Mouse (Mus musculus): Measurements from ENCODE around the gene Prrt4. TPM values are rescaled to one million over a fixed set of nuclear protein-coding genes. Genes with fewer than 3 reads are reported as not detected.

The Prrt4 gene
- polyA plus RNA-seq, 1 experiment from 2014 or later = 6.1 TPM

DNA sequence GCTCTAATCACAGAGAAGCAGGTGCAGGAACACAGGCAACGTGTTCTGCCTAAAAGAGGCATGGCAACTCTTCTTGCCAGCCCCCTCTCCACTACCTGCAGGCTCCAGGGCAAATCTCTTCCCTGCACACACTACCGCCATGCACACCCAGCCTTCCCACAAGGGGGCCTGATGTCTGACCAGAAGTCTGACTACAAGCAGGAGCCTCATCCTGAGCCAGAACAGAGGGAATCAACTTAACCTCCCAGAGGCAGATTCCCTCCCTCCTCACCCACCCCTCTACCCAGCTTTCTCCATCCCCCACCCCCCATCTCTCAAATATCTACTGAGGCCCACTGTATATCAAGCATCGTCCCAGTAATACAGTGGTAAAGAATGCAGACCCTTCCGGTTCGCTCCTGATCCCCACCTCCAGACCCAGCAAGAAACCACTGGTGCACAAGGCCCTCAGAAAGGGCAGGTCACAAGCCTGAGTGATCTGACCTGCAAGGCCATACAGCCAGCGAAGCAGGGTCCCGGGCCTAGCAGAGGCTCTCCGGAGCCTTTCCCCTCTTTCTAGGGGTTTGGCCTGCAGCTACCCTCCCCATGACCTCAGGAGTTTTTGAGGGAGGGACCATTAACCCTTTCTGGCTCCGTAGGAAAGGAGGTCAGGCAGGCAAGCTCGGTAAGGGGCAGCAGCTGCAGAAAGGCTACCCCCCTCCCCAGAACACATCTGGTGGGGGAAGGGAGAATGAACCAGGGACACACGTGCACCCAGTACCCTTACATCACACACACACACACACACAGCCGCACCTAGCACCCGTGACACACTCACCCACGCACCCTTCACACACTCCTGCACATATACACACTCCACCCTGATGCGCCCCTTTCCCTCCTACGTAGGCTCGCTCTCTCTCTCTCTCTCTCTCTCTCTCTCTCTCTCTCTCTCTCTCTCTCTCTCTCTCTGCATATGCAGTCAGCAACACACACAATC lies 1.2 kb downstream of the Prrt4 start:
- Histone ChIP-seq H3K36me3 (ENCODE audit: control insufficient read depth, insufficient read depth) (no peaks in the 10 kb centered on the region), H3K27me3 (replicated peaks; ENCODE audit: control insufficient read depth, insufficient read depth, low read length) (peaks cover 18% of the 10 kb centered on the region; the same call in 1 of the 2 replicates), H3K4me3 (replicated peaks; ENCODE audit: low read length) (peak overlapping the region; percentile 64), H3K9ac (replicated peaks; ENCODE audit: low read depth, low read length) (peak overlapping the region; percentile 86), H3K27ac (ENCODE audit: low read length) (no peak overlapping the region; the same call in 1 of the 2 replicates), H3K4me1 (replicated peaks; ENCODE audit: control insufficient read depth, insufficient read depth, low read length) (peaks cover 12% of the 10 kb centered on the region), H3K9me3 (ENCODE audit: control insufficient read depth, low read length) (no peaks in the 10 kb centered on the region), H3K4me2 (ENCODE audit: low read length) (peak overlapping the region; percentile 82)
- WGBS = 17% methylated on average over 16 of the region's 17 CpGs
- ATAC-seq = peak; percentile 65

DNA sequence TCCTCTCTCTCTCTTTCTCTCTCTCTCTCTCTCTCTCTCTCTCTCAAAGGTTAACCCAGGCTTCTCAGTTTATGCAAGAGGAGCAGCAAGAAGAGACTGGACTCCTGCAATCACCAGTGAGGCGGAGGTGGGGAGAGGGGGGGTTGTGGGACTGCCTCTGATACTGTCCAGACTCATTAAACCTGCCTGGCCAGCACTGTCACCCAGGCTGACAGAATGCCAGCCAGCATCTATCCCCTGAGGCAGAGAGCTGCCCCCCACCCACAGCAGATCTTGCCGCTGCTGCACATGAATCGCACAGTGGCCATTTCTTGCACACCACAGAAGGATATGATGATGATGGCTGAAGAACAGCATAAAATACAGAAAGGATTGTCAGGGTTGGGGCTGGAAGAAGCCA lies 4.3 kb downstream of the Prrt4 start:
- Histone ChIP-seq H3K4me2 (ENCODE audit: low read length) (no peak overlapping the region), H3K4me3 (replicated peaks; ENCODE audit: low read length) (no peak overlapping the region), H3K27ac (ENCODE audit: low read length) (no peak overlapping the region), H3K4me1 (replicated peaks; ENCODE audit: control insufficient read depth, insufficient read depth, low read length) (peaks cover 25% of the 10 kb centered on the region), H3K36me3 (ENCODE audit: control insufficient read depth, insufficient read depth) (no peaks in the 10 kb centered on the region), H3K9me3 (ENCODE audit: control insufficient read depth, low read length) (no peaks in the 10 kb centered on the region), H3K27me3 (replicated peaks; ENCODE audit: control insufficient read depth, insufficient read depth, low read length) (peaks cover 34% of the 10 kb centered on the region), H3K9ac (replicated peaks; ENCODE audit: low read depth, low read length) (no peak overlapping the region)
- ATAC-seq = no peak
- WGBS = 74% methylated on average over 3 of the region's 3 CpGs

DNA sequence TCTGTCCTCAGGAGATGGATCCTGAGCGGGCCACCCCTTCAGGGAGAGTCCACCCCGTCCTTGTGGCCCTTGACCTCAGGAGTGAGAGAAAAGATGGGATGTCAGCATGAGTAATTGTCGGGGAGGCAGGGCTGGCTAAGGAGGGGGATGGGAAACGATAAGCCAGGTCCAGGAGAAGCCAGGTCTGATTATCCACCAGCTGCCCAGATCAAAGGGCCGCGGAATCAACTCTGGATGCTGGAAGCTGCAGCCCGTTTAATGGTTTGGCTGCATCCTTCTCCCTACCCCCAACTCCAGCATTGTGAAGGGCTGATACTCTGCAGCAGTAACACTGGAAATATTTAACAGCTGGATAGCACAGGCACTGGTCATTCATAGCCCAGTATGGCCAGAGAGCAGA lies 5.0 kb downstream of the Prrt4 start:
- ATAC-seq = no peak
- Histone ChIP-seq H3K4me3 (replicated peaks; ENCODE audit: low read length) (no peak overlapping the region), H3K36me3 (ENCODE audit: control insufficient read depth, insufficient read depth) (no peaks in the 10 kb centered on the region), H3K4me2 (ENCODE audit: low read length) (no peak overlapping the region), H3K9ac (replicated peaks; ENCODE audit: low read depth, low read length) (no peak overlapping the region), H3K4me1 (replicated peaks; ENCODE audit: control insufficient read depth, insufficient read depth, low read length) (peaks cover 25% of the 10 kb centered on the region), H3K27ac (ENCODE audit: low read length) (no peak overlapping the region), H3K27me3 (replicated peaks; ENCODE audit: control insufficient read depth, insufficient read depth, low read length) (peaks cover 42% of the 10 kb centered on the region), H3K9me3 (ENCODE audit: control insufficient read depth, low read length) (no peaks in the 10 kb centered on the region)
- 29% methylated on average over 7 of the region's 7 CpGs for WGBS

DNA sequence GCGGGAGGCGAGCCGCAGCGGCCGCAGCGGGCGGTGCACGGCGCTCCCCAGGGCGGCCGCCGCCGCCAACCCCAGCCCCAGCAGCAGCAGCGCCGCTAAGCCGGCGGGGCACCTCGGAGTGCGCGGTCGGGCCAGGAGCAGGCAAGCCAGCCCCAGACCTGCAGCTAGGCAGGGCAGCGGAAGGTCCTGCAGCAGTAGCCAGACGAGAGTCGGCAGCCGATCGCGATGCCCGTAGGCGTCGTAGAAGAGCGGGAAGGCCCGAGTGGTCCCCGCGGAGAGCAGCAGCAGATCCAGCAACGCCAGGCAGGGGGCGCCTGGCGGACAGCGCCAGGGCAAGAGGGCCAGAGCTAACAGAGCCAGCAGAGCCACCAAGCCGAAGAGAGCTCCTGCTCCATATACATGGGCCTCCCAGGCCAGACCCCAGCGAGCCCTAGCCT lies 8.4 kb downstream of the Prrt4 start:
- peaks cover 51% of the 10 kb centered on the region for H3K27me3 ChIP-seq (replicated peaks; ENCODE audit: control insufficient read depth, insufficient read depth, low read length)

DNA sequence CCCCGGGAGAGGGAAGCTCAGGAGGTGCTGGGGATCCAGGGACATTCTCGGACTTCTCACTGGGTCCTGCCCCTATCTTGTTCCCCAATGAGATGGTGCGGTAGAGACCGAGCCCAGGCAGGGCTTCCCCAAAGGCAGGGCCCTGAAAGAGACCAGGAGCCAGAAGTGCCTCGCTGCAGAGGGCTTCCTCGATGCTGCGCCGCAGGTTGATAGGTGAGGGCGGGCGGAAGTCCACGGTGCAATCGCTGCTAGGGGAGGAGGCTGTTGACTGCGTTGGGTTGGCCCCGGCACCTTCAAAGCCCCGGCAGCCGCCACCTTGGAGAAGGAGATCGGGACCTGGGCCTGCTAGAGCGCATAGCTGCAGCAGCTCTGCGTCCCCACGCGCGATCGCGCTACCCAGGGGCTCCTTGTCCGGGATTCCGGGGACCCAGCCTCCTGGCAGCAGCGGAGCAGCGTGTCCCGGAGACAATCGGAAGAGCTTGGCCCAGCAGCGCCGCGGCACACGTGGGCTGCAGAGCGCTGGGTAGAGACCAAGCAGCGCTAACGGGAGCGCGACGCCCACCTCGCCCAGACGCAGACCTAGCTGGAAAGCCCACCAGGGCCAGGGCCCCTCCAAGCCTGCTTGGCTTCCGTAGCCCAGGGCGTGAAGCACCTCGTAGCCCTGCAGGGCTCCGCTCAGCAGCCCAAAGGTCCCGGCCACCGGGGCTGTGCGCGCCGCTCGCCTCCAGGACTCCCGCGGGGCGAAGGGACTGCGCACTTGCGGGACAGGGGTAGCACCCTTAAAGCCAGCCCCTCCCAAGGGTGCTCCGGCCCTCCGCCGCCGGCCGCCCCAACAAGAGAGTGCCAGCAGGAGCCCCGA lies 9.1 kb downstream of the Prrt4 start:
- H3K36me3 ChIP-seq (ENCODE audit: control insufficient read depth, insufficient read depth) = no peaks in the 10 kb centered on the region
- peaks cover 51% of the 10 kb centered on the region for H3K27me3 ChIP-seq (replicated peaks; ENCODE audit: control insufficient read depth, insufficient read depth, low read length)
- no peaks in the 10 kb centered on the region for H3K9me3 ChIP-seq (ENCODE audit: control insufficient read depth, low read length)
- H3K27ac ChIP-seq (ENCODE audit: low read length) = no peak overlapping the region
- peak; percentile 61 for ATAC-seq
- H3K9ac ChIP-seq (replicated peaks; ENCODE audit: low read depth, low read length) = peak overlapping the region; percentile 62
- H3K4me1 ChIP-seq (replicated peaks; ENCODE audit: control insufficient read depth, insufficient read depth, low read length) = peaks cover 18% of the 10 kb centered on the region
- H3K4me2 ChIP-seq (ENCODE audit: low read length) = peak overlapping the region; percentile 99
- H3K4me3 ChIP-seq (replicated peaks; ENCODE audit: low read length) = peak overlapping the region; percentile 60
- under 1% methylated on average over 63 of the region's 63 CpGs for WGBS

More for the DNA sequence above, 8.4 kb downstream of the Prrt4 start:
- Histone ChIP-seq H3K9me3 (ENCODE audit: control insufficient read depth, low read length) (no peaks in the 10 kb centered on the region), H3K4me3 (replicated peaks; ENCODE audit: low read length) (peak overlapping the region; percentile 60), H3K4me1 (replicated peaks; ENCODE audit: control insufficient read depth, insufficient read depth, low read length) (peaks cover 18% of the 10 kb centered on the region), H3K36me3 (ENCODE audit: control insufficient read depth, insufficient read depth) (no peaks in the 10 kb centered on the region), H3K27ac (ENCODE audit: low read length) (no peak overlapping the region), H3K9ac (replicated peaks; ENCODE audit: low read depth, low read length) (peak overlapping the region; percentile 62), H3K4me2 (ENCODE audit: low read length) (peak overlapping the region; percentile 99)
- ATAC-seq = peak; percentile 84
- 0% methylated on average over 39 of the region's 40 CpGs for WGBS

DNA sequence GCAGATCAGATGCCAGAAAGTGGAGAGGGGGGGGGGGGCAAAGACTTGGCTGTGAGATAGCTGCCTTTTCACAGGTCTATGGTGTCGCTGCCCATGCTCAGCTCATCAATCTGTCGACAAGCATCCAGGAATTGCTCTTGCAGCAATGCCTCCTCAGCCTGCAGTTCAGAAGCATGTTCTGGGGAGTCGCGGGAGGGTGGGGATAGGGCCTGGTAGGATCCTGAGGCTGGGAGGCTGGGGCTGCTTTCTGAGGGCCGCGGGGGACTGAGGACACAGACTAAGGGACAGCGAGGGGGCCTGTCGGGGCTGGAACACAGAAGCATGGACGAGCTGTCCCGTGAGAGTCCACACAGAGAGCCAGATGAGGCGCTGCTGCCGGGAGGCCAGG lies 9.7 kb downstream of the Prrt4 start:
- no peak overlapping the region; the same call in 1 of the 2 replicates for H3K9ac ChIP-seq (replicated peaks; ENCODE audit: low read depth, low read length)
- no peak overlapping the region for H3K27ac ChIP-seq (ENCODE audit: low read length)
- H3K4me3 ChIP-seq (replicated peaks; ENCODE audit: low read length) = no peak overlapping the region; the same call in 1 of the 2 replicates
- H3K36me3 ChIP-seq (ENCODE audit: control insufficient read depth, insufficient read depth) = no peaks in the 10 kb centered on the region
- peak overlapping the region; percentile 99; the same call in 1 of the 2 replicates for H3K4me2 ChIP-seq (ENCODE audit: low read length)
- peaks cover 20% of the 10 kb centered on the region for H3K4me1 ChIP-seq (replicated peaks; ENCODE audit: control insufficient read depth, insufficient read depth, low read length)
- H3K9me3 ChIP-seq (ENCODE audit: control insufficient read depth, low read length) = no peaks in the 10 kb centered on the region
- no peak for ATAC-seq
- 6% methylated on average over 12 of the region's 12 CpGs for WGBS
- peaks cover 49% of the 10 kb centered on the region for H3K27me3 ChIP-seq (replicated peaks; ENCODE audit: control insufficient read depth, insufficient read depth, low read length)

DNA sequence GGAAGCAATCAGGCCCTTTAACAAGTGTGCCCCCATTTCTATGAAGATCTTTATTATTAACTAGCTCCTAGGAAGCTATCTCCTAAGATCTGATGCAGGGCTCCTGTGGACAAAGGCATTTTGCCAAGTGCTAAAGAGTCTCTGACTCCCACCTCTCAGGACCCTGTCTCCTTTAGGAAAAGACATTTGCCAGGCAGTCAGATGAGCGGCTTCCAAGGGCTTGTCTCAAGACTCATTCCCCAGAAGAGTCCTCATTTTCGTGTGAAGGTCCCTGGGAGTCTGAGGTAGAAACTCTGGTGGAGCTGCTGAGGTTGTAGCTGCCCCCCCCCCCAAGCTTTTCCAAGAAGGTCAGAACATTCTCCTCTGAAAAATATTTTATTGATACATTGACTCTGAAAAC lies 10.5 kb downstream of the Prrt4 start:
- Histone ChIP-seq H3K27ac (ENCODE audit: low read length) (no peak overlapping the region), H3K4me2 (ENCODE audit: low read length) (no peak overlapping the region), H3K4me1 (replicated peaks; ENCODE audit: control insufficient read depth, insufficient read depth, low read length) (peaks cover 22% of the 10 kb centered on the region), H3K4me3 (replicated peaks; ENCODE audit: low read length) (no peak overlapping the region), H3K9me3 (ENCODE audit: control insufficient read depth, low read length) (no peaks in the 10 kb centered on the region), H3K27me3 (replicated peaks; ENCODE audit: control insufficient read depth, insufficient read depth, low read length) (peaks cover 44% of the 10 kb centered on the region), H3K36me3 (ENCODE audit: control insufficient read depth, insufficient read depth) (no peaks in the 10 kb centered on the region), H3K9ac (replicated peaks; ENCODE audit: low read depth, low read length) (no peak overlapping the region)
- ATAC-seq = no peak
- WGBS = 51% methylated on average over 2 of the region's 2 CpGs

DNA sequence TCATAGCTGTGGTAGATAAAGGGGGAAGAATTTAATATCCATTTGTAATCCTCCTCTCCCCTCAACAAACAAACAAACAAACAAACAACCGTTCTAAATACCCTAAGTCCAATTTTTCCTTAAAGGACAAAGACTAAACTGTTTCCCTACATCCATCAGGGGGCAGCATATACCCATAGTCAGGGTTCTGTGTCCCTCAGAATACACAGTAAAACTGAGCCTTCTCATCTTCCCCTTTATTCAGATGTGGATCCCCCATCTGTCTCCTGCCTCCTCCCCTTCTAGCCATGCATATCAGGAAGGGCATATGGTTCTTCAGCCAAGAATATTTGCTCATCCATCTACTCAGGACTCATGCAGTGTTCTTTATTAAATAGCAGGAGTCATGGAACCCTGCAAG lies 13.2 kb downstream of the Prrt4 start:
- Histone ChIP-seq H3K9me3 (ENCODE audit: control insufficient read depth, low read length) (no peaks in the 10 kb centered on the region), H3K4me1 (replicated peaks; ENCODE audit: control insufficient read depth, insufficient read depth, low read length) (peaks cover 27% of the 10 kb centered on the region), H3K4me3 (replicated peaks; ENCODE audit: low read length) (no peak overlapping the region), H3K27ac (ENCODE audit: low read length) (no peak overlapping the region), H3K9ac (replicated peaks; ENCODE audit: low read depth, low read length) (no peak overlapping the region), H3K36me3 (ENCODE audit: control insufficient read depth, insufficient read depth) (no peaks in the 10 kb centered on the region), H3K4me2 (ENCODE audit: low read length) (no peak overlapping the region), H3K27me3 (replicated peaks; ENCODE audit: control insufficient read depth, insufficient read depth, low read length) (peaks cover 33% of the 10 kb centered on the region)
- WGBS = 4% methylated on average over 1 of the region's 1 CpGs
- peak; percentile 41 for ATAC-seq
